Mouse (Mus musculus) small intestine, adult 2 months (tissue): ENCODE results near the gene Snap91.

Source experiments
- CTCF ChIP-seq: fragments of 200-500 bp; IDR thresholded peaks from 2 replicates; pipeline ENCODE4 v1.5.1; 2012; ENCODE audit warnings: low read depth, mild to moderate bottlenecking, control low read depth, inconsistent platforms, low read length, moderate library complexity, mixed read lengths; ENCODE audit not compliant: insufficient replicate concordance, insufficient read length; ENCODE audit errors: extremely low read depth
- POLR2A ChIP-seq: fragments of 200-500 bp; IDR thresholded peaks from 2 replicates; pipeline ENCODE4 v1.6.1; 2012; ENCODE audit warnings: low read depth, mild to moderate bottlenecking, control low read depth, inconsistent platforms, low read length, moderate library complexity

DNA sequence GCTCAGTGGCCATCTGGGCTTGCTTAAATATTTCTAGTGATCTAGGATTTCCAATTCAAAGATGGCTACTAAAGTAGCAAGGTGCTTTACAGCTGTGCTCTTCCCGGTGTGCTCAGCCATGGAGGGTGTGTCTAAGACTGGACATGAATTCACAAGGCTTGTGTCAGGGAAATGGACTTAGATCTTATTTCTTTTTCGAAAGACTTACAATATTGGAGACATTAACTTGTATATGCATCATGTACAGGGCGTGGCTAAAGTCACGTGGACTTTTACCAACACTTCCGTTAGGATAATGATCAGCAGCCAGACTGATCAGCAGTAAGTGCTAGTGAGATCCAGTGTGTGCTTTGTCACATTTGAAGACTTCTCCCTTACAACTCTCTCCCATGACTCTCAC is 160.2 kb downstream of the Snap91 start:
- TF ChIP-seq CTCF (no peak), POLR2A (no peak)
